Mouse (Mus musculus) ES-E14 (cell line): ENCODE measurements at regions not wholly inside any gene's neighbourhood (a gene's known extent, or its start where the extent isn't known, plus 50 kb on each side); places are given as distances from the start of the nearest gene placed in this dataset.

Experiments used
- DNase-seq: peaks from one replicate; pipeline ENCODE4 v3.0.0-alpha.2; 2013; ENCODE audit warnings: low read depth, low spot score
- H3K27ac ChIP-seq: 2 replicates; pipeline ENCODE4 v1.5.1; 2012; ENCODE audit warnings: low read depth, mild to moderate bottlenecking, low read length, moderate library complexity, mixed read lengths; ENCODE audit not compliant: poor library complexity, insufficient read depth, severe bottlenecking
- H3K36me3 ChIP-seq: 2 replicates; pipeline ENCODE4 v1.6.1; 2012; ENCODE audit warnings: mild to moderate bottlenecking, low read length, moderate library complexity, mixed read lengths; ENCODE audit not compliant: control insufficient read depth, poor library complexity, insufficient read depth, severe bottlenecking
- H3K4me1 ChIP-seq, 2 experiments: fragments of 150-350 bp in 1 of 2; sonication (generic) in 1 of 2; 2 replicates each; pipeline ENCODE4 v1.6.1; 2012; ENCODE audit warnings: low read length in 2 of 2, mild to moderate bottlenecking in 1 of 2, mixed read lengths in 1 of 2; ENCODE audit not compliant: control insufficient read depth in 2 of 2, insufficient read depth in 2 of 2, poor library complexity in 1 of 2
- H3K4me3 ChIP-seq, 2 experiments: fragments of 150-350 bp in 1 of 2; sonication (generic) in 1 of 2; 2 replicates each; pipeline ENCODE4 v1.5.1; 2012; ENCODE audit warnings: low read length in 2 of 2, low read depth in 1 of 2, mild to moderate bottlenecking in 1 of 2, mixed read lengths in 1 of 2; ENCODE audit not compliant: insufficient read depth in 1 of 2, poor library complexity in 1 of 2, severe bottlenecking in 1 of 2
- H3K9ac ChIP-seq: 2 replicates; pipeline ENCODE4 v1.6.1; 2012; ENCODE audit warnings: low read depth, mild to moderate bottlenecking, low read length, mixed read lengths; ENCODE audit not compliant: poor library complexity, insufficient read depth, severe bottlenecking
- H3K9me3 ChIP-seq: fragments of 150-350 bp; sonication (generic); 2 replicates; pipeline ENCODE4 v1.6.1; 2012; ENCODE audit warnings: low read depth, mild to moderate bottlenecking, low read length; ENCODE audit not compliant: control insufficient read depth, insufficient read depth
- CHD2 ChIP-seq: IDR thresholded peaks from 2 replicates; pipeline ENCODE4 v1.6.1; 2014; ENCODE audit warnings: mild to moderate bottlenecking, low read depth, low read length, inconsistent platforms
- HCFC1 ChIP-seq: IDR thresholded peaks from 2 replicates; pipeline ENCODE4 v1.6.1; 2012; ENCODE audit warnings: low read length, inconsistent platforms, borderline replicate concordance; ENCODE audit not compliant: insufficient read depth
- MAFK ChIP-seq: IDR thresholded peaks from 2 replicates; pipeline ENCODE4 v1.6.1; 2014; ENCODE audit warnings: mild to moderate bottlenecking, low read depth, low read length, inconsistent platforms; ENCODE audit not compliant: insufficient read depth
- ZC3H11A ChIP-seq: IDR thresholded peaks from 2 replicates; pipeline ENCODE4 v1.6.1; 2012; ENCODE audit warnings: low read depth, mild to moderate bottlenecking, inconsistent platforms, low read length, borderline replicate concordance
- ZNF384 ChIP-seq: IDR thresholded peaks from 2 replicates; pipeline ENCODE4 v1.6.1; 2012; ENCODE audit warnings: low read depth, low read length, inconsistent platforms
- in situ Hi-C, 2 experiments: fragments of 600-800 bp; cut with MboI; formaldehyde crosslinking; loops; one replicate each; pipeline ENCODE4 v1.15.1; 2025; ENCODE audit warnings: low sequenced_read_pairs in 2 of 2, inconsistent platforms in 1 of 2; ENCODE audit not compliant: unreplicated experiment in 2 of 2

GRCm38 (mm10) chr2:169495368-169495767, 92.2 kb downstream of the Gm11011 start:
- no peak for DNase-seq
- in situ Hi-C loops = no loop called here
- Histone ChIP-seq H3K9me3 (no peaks in the 10 kb centered on the region), H3K9ac (no peak overlapping the region), H3K4me1 (no peaks in the 10 kb centered on the region), H3K27ac (no peak overlapping the region), H3K36me3 (no peaks in the 10 kb centered on the region), H3K4me3 (no peak overlapping the region)
- TF ChIP-seq ZNF384 (no peak), HCFC1 (no peak), ZC3H11A (no peak), CHD2 (no peak), MAFK (no peak)

GRCm38 (mm10) chr2:169494503-169495311, 92.8 kb downstream of the Gm11011 start:
- no peak for TF ChIP-seq MAFK
- no peak for TF ChIP-seq ZNF384
- TF ChIP-seq HCFC1 = no peak
- TF ChIP-seq ZC3H11A = no peak
- TF ChIP-seq CHD2 = no peak
- in situ Hi-C loops = no loop called here
- DNase-seq = no peak
- Histone ChIP-seq H3K9ac (no peak overlapping the region), H3K4me3 (no peak overlapping the region), H3K9me3 (no peaks in the 10 kb centered on the region), H3K27ac (no peak overlapping the region), H3K4me1 (no peaks in the 10 kb centered on the region), H3K36me3 (no peaks in the 10 kb centered on the region)

GRCm38 (mm10) chr2:169493609-169494275, 93.8 kb downstream of the Gm11011 start:
- H3K4me1 ChIP-seq = no peaks in the 10 kb centered on the region
- DNase-seq = no peak
- TF ChIP-seq CHD2 = no peak
- no peak for TF ChIP-seq MAFK
- TF ChIP-seq HCFC1 = no peak
- TF ChIP-seq ZC3H11A = no peak
- TF ChIP-seq ZNF384 = no peak
- no peak overlapping the region for H3K9ac ChIP-seq
- no peak overlapping the region for H3K27ac ChIP-seq
- H3K9me3 ChIP-seq = no peaks in the 10 kb centered on the region
- no peak overlapping the region for H3K4me3 ChIP-seq
- in situ Hi-C loops = no loop called here
- H3K36me3 ChIP-seq = no peaks in the 10 kb centered on the region

DNA sequence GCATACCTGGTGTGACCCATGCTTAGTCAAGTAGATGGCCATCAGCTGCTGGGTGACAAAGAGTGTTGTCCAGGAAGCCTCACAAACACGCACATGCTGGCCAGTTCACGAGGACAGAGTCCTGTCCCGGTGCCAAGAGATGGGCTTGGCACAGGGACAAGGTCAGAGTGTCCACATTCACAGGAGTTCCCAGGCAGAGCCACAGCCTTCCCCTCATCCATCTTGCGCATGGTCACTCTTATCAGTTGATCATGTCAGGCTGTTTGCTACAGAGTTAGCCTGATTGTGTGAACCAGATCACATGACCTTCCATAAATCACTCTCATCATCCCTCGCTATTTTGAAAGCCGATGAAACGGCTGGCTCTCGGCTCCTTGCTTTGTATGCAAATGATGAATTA, 103.6 kb downstream of the Gm11011 start:
- no peak for DNase-seq
- Histone ChIP-seq H3K27ac (no peak overlapping the region), H3K9me3 (no peaks in the 10 kb centered on the region), H3K4me3 (no peak overlapping the region), H3K36me3 (no peaks in the 10 kb centered on the region), H3K4me1 (no peaks in the 10 kb centered on the region), H3K9ac (no peak overlapping the region)
- in situ Hi-C loops = no loop called here
- TF ChIP-seq CHD2 (no peak), HCFC1 (no peak), ZC3H11A (no peak), MAFK (no peak)
